Mouse (Mus musculus) cortical plate, adult 2 months (tissue): Measurements from ENCODE around the gene Gzf1. TPM values are rescaled to one million over a fixed set of nuclear protein-coding genes. Genes with fewer than 3 reads are reported as not detected.

Experiments
- H3K27ac ChIP-seq: fragments of 200-500 bp; 2 replicates; pipeline ENCODE4 v1.5.1; 2012; ENCODE audit warnings: low read length, control low read depth, inconsistent platforms; ENCODE audit not compliant: insufficient read depth
- H3K4me1 ChIP-seq: fragments of 200-500 bp; 2 replicates; pipeline ENCODE4 v1.6.1; 2011; ENCODE audit warnings: low read length; ENCODE audit not compliant: control insufficient read depth, insufficient read depth
- H3K4me3 ChIP-seq: fragments of 200-500 bp; 2 replicates; pipeline ENCODE4 v1.5.1; 2011; ENCODE audit warnings: mild to moderate bottlenecking, low read length, control low read depth; ENCODE audit not compliant: insufficient read depth
- CTCF ChIP-seq: fragments of 200-500 bp; IDR thresholded peaks from 2 replicates; pipeline ENCODE4 v1.5.1; 2011; ENCODE audit warnings: mild to moderate bottlenecking, control low read depth, low read length; ENCODE audit not compliant: insufficient read depth; ENCODE audit errors: extremely low read depth
- POLR2A ChIP-seq: fragments of 200-500 bp; IDR thresholded peaks from 2 replicates; pipeline ENCODE4 v1.6.1; 2011; ENCODE audit warnings: mild to moderate bottlenecking, low read length, control low read depth; ENCODE audit not compliant: insufficient read depth; ENCODE audit errors: extremely low read depth
- polyA plus RNA-seq: library from polyadenylated mRNA; depleted of rRNA; stranded (reverse); fragments of >200 nt; gene quantifications from 2 replicates; pipeline ENCODE4 v1.2.3, GENCODE M21; 2012

The Gzf1 gene
- polyA plus RNA-seq, 1 experiment: 17.5 TPM

- TF ChIP-seq CTCF (no peak), POLR2A (peak; percentile 84)
- Histone ChIP-seq H3K4me1 (peaks cover 9% of the 10 kb centered on the region; the same call in 1 of the 2 replicates), H3K27ac (peak overlapping the region; percentile 13; the same call in 1 of the 2 replicates)
Measured at GRCm38 (mm10) chr2:148677801-148678200, 3.0 kb upstream of the Gzf1 start.

GRCm38 (mm10) chr2:148679346-148679745 lies 1.5 kb upstream of the Gzf1 start:
- no peak overlapping the region; the same call in 1 of the 2 replicates for H3K27ac ChIP-seq
- H3K4me3 ChIP-seq: no peak overlapping the region
- peak; percentile 38; the same call in 1 of the 2 replicates for TF ChIP-seq POLR2A
- TF ChIP-seq CTCF: no peak
- peaks cover 7% of the 10 kb centered on the region; the same call in 1 of the 2 replicates for H3K4me1 ChIP-seq

More at GRCm38 (mm10) chr2:148677801-148678200, 3.0 kb upstream of the Gzf1 start:
- H3K4me3 ChIP-seq: peak overlapping the region; percentile 44

- Histone ChIP-seq H3K27ac (peak overlapping the region; percentile 36), H3K4me1 (peaks cover 7% of the 10 kb centered on the region; the same call in 1 of the 2 replicates), H3K4me3 (peak overlapping the region; percentile 96)
- TF ChIP-seq POLR2A: no peak
- no peak for TF ChIP-seq CTCF
Measured at GRCm38 (mm10) chr2:148681461-148681891, 653 bp downstream of the Gzf1 start.

- H3K4me3 ChIP-seq: no peak overlapping the region
- TF ChIP-seq CTCF (no peak), POLR2A (no peak)
- no peak overlapping the region for H3K27ac ChIP-seq
- peaks cover 7% of the 10 kb centered on the region; the same call in 1 of the 2 replicates for H3K4me1 ChIP-seq
Measured at GRCm38 (mm10) chr2:148683031-148683430, 2.2 kb downstream of the Gzf1 start.

GRCm38 (mm10) chr2:148684972-148685371 lies 4.1 kb downstream of the Gzf1 start:
- Histone ChIP-seq H3K27ac (no peak overlapping the region), H3K4me3 (no peak overlapping the region), H3K4me1 (peaks cover 4% of the 10 kb centered on the region; the same call in 1 of the 2 replicates)
- TF ChIP-seq CTCF (no peak), POLR2A (no peak)

GRCm38 (mm10) chr2:148685709-148686108 lies 4.9 kb downstream of the Gzf1 start:
- TF ChIP-seq POLR2A (no peak), CTCF (no peak)
- H3K4me3 ChIP-seq: no peak overlapping the region
- H3K27ac ChIP-seq: no peak overlapping the region
- H3K4me1 ChIP-seq: peaks cover 4% of the 10 kb centered on the region; the same call in 1 of the 2 replicates

GRCm38 (mm10) chr2:148686862-148687261 lies 6.0 kb downstream of the Gzf1 start:
- Histone ChIP-seq H3K4me3 (no peak overlapping the region), H3K4me1 (peaks cover 4% of the 10 kb centered on the region; the same call in 1 of the 2 replicates), H3K27ac (no peak overlapping the region)
- TF ChIP-seq CTCF (no peak), POLR2A (no peak)

GRCm38 (mm10) chr2:148687971-148688370 lies 7.1 kb downstream of the Gzf1 start:
- TF ChIP-seq POLR2A (no peak), CTCF (no peak)
- no peak overlapping the region for H3K4me3 ChIP-seq
- H3K4me1 ChIP-seq: no peaks in the 10 kb centered on the region
- no peak overlapping the region for H3K27ac ChIP-seq

GRCm38 (mm10) chr2:148689444-148690140 lies 8.8 kb downstream of the Gzf1 start:
- H3K4me1 ChIP-seq: no peaks in the 10 kb centered on the region
- H3K4me3 ChIP-seq: no peak overlapping the region
- TF ChIP-seq CTCF (no peak), POLR2A (no peak)
- no peak overlapping the region for H3K27ac ChIP-seq

GRCm38 (mm10) chr2:148690291-148690690 lies 9.5 kb downstream of the Gzf1 start:
- Histone ChIP-seq H3K4me3 (no peak overlapping the region), H3K4me1 (no peaks in the 10 kb centered on the region), H3K27ac (no peak overlapping the region)
- no peak for TF ChIP-seq CTCF
- no peak for TF ChIP-seq POLR2A
